Mouse (Mus musculus): Measurements from ENCODE around the gene Col4a3bp.

The Col4a3bp gene

DNA sequence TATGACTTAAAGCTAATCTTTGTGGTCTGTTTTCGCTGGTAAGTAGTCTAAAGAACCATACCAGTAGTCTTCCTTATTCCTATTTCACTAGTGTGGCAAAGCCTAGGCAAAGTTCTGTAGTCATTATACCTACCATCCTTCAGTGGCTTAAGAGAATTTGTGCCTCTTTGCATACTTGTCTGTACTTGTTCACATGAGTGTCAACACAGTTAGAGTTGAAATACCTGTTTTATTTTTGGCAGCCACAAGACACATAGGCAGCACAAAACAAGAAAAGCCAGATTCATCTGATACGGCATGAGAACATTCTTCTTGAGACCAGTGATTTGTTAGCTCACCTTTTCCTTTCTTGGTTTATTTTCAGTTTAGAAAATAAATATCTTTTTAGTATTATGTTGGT, 31.8 kb downstream of the Col4a3bp start:
- TF ChIP-seq GATA4 (IDR thresholded peaks at IDR 0.05; ENCODE audit: insufficient replicate concordance, low read length), result no peak

DNA sequence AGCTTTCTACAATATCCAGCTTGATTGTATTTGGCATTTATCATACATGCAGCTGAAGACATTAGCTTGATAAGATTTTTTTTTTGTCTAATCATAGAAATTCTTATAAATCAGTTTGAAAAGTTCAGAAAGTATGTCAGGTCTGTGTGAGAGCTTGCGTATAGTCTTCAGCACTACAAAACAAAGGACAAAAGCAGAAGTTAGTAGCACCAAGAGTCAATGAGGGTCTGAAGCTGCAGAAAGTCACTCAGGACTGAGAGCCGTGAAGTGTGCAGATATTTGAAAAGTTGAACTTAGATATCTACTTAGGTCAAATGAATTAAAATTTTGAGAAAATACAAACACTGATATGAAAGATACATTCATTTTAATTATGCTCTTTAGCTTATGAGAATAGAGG, 36.7 kb downstream of the Col4a3bp start:
- no peak for TF ChIP-seq GATA4 (IDR thresholded peaks at IDR 0.05; ENCODE audit: insufficient replicate concordance, low read length)

DNA sequence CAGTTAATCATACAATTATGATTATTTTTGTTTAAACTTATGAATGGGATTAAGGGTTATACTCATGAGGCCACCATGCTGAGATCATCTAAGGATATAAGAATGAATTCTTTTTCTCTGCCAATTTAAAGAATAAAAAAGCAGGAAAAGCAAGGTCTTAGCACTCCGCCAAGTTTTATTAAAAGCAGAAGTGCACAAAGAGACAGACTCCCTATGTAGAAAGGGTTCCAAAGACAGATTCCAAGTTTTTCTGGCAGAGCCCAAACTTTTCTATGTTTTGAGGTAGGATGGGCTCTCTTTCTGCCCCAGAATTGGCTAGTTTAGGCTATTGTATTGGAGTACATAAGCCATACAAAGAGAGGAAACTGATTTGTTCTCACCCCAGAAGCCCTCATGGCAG, 37.6 kb downstream of the Col4a3bp start:
- no peak for TF ChIP-seq GATA4 (IDR thresholded peaks at IDR 0.05; ENCODE audit: insufficient replicate concordance, low read length)

DNA sequence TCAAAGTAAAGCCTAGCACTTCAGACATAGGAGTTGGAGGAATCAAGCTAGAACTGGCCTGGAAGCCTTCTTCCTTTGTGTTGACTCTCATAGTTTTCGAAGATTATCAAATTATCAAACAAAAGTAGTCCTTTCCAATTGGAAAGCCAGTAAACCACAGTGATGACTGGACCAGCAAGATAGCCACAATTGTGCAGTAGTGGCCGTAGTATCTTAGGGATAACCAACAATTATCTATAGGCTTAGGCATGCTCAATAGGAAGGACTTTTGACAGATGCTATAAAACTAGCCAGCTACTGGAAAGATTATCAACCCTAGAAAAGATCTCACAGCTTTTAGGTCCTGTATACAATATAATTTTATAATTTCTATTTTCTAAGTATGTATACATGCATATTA, 41.8 kb downstream of the Col4a3bp start:
- TF ChIP-seq GATA4 (IDR thresholded peaks at IDR 0.05; ENCODE audit: insufficient replicate concordance, low read length), result no peak

DNA sequence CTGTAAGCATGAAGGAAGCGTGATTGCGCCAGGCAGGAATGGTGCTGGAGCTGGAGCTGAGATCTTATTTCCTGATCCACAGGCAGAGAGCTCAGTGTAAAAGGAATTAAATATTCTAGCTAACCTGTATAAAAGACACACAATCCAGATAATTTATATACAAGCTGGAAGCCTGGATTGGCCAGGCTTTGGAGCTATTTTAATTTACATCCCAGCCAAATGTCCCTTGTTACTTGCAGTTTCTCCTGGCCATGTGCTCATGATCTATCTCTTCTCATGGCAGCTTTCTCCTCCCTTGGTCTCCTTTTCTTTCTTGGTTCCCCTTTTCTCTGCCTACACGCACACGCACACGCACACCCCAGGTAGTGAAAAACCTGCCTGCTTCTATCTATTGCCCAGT, 44.1 kb downstream of the Col4a3bp start:
- TF ChIP-seq GATA4 (IDR thresholded peaks at IDR 0.05; ENCODE audit: insufficient replicate concordance, low read length), result no peak

DNA sequence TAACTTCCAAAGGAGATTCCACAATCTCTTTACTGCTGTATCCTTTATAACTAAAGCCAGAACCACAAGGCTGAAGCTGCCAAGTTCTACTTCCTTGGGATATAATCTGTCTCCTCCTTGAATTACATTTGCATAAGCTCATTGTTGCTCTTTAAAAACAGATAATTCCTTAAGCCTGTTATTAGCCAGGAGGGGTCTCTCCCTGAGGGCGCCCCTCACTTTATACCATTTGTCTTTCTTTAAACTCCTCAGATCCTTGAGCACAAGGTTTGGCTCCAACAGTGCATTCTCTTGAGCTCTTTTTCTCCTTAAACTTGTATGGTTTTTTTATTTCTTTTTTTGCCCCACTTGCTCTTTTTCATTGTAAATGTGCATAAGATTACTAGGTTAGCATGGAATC, 46.2 kb downstream of the Col4a3bp start:
- TF ChIP-seq GATA4 (IDR thresholded peaks at IDR 0.05; ENCODE audit: insufficient replicate concordance, low read length), result no peak

DNA sequence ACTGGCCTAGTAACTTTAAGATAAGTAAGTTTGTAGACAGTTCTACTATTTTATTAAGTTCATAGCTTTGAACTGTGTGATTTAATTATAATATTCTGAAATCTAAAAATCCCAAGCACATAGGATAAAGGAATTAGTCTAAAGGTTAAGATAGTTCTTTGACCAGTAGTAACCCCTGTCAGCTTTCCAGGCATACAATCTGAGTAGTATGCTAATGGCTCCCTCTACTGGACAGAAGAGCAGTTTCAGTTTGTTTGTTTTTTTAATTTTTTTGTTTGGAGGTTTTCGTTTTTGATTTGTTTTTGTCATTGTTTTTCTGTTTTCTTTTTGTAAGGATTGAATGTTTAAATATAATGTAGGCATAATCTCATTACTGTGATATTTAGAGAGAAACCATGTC, 51.2 kb downstream of the Col4a3bp start:
- no peak for TF ChIP-seq GATA4 (IDR thresholded peaks at IDR 0.05; ENCODE audit: insufficient replicate concordance, low read length)

DNA sequence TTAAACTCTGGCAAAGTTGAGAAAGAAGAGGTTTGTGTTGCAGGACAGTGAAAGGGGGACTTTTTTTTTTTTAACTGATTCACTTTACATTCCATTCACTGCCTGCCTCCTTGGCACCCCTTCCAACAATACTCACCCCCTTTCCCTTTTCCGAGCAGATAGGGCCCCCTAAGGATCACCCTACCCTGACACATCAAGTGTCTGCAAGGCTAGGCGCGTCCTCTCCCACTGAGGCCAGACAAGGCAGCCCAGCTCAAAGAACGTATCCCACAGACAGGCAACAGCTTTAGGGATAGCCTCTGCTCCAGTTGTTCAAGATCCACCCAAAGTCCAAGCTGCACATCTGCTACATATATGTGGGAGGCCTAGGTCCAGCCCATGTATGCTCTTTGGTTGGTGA, 51.7 kb downstream of the Col4a3bp start:
- no peak for TF ChIP-seq GATA4 (IDR thresholded peaks at IDR 0.05; ENCODE audit: insufficient replicate concordance, low read length)

DNA sequence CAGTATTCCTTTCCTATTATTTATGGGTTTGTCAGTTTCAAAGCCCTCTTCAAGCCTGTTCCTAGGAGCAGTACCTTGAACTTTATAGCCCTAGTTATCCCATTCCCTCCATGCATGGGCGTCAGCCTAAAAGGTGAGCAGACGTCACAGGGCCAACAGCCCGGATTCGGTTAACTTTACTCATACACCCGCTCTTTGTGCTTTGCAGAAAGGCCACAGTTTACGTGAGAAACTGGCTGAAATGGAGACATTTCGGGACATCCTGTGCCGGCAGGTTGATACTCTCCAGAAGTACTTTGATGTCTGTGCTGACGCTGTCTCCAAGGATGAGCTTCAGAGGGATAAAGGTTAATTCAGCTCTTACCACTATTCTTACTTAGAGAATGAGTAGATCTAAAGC, 56.8 kb downstream of the Col4a3bp start:
- TF ChIP-seq GATA4 (IDR thresholded peaks at IDR 0.05; ENCODE audit: insufficient replicate concordance, low read length), result no peak

DNA sequence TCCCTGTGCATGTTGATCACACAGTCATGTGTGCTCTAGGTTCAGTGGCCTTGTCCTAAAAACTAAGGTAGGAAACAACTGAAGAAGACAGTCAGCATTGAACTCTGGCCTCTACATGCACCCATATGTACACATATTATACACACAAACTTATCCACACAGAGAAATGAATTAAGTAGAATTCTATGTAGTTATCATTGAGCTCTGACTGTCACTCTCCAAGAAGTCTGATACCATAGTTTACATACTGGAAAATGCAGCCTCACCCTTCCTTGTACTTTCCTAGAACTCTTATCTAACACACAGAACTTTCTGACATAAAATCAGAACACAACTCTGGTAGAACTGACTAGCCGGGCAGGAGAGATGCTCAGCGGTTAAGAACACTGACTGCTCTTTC, 61.8 kb downstream of the Col4a3bp start:
- no peak for TF ChIP-seq GATA4 (IDR thresholded peaks at IDR 0.05; ENCODE audit: insufficient replicate concordance, low read length)

DNA sequence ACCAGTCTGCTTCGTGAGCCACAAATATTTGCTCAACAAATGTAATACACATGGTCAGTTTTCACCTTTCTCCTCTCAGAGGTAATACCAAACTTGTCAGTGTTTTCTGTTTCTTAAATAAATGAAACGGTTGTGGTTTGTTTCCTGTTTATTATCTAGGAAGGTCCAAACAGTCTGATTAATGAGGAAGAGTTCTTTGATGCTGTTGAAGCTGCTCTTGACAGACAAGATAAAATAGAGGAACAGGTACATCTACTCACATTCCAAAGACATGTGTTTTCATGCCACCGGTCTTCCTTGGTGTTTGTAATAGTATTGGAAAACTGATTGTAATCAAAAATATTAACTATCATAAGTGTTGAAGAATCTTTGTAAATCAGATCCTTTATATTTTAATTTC, 72.2 kb downstream of the Col4a3bp start:
- TF ChIP-seq GATA4 (IDR thresholded peaks at IDR 0.05; ENCODE audit: insufficient replicate concordance, low read length), result no peak

DNA sequence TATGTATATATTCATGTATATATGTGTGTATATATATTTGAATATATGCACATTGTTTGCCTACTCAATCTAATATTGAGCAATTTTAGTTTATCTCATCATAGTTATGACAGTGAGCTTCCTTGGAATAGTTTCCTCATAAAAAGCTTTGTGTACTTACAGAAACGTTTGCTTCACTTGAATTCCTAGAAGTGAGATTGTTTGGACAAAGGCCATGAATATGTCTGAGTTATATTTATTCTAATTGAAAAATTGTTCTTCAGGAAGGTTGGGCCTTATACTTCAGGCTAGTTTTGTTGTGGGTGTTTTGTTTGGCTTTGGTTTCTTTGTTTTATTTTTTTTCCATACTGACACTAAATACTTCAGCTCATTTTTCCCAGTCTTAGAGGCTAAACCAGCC, 78.5 kb downstream of the Col4a3bp start:
- TF ChIP-seq GATA4 (IDR thresholded peaks at IDR 0.05; ENCODE audit: insufficient replicate concordance, low read length), result no peak

DNA sequence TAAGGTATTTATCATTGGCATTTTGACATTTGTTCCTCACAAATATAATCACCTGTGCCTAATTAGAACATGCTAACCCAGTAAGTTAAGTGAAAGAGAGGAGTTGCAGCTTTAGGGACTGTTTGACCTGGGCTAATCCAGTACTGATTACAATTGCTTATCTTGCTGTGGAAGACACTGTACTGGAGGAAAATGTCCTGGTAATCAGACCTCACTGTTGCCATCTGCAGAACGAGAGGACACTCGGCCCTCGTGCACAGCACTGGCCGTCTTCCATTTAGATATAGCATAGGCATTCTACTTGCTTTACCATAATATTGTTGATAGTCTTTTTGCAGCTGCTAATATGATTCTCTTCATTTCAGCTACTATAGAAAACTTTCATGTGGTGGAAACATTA, 88.0 kb downstream of the Col4a3bp start:
- no peak for TF ChIP-seq GATA4 (IDR thresholded peaks at IDR 0.05; ENCODE audit: insufficient replicate concordance, low read length)

DNA sequence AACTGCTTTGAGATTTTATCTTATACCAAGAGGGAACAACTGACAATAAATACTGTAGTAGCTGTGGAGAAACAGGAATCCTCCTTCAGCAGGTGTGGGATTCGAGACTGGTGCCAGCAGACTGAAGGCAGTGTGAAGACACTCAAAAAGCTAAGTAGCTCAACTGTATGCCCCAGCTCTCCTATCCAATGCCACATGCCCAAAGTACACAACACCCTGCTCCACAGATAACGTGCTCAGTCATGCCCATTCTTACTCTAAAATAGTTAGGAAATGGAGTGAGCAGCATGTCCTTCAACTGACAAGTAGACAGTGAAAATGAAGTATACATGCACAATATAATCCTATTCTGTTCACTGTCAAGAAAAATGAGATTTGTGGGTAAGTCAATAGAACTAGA, 101.8 kb downstream of the Col4a3bp start:
- no peak for TF ChIP-seq GATA4 (IDR thresholded peaks at IDR 0.05; ENCODE audit: insufficient replicate concordance, low read length)

DNA sequence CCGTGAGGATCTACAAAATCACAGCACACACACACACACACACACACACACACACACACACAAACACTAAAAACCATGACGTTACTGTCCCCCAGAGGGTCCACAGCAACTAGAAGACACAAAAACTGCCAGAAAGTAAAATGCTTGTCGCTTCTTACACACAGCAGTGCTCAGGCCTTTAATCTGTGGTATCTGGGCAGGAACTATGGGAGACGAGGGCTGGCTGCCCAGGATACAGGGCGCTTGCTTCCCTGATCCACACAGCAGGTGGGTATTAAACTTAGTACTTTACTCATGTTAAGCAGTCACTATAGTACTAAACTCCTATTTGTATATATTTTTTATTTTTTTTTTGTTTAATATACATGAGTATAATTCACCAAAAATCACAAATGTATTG, 103.4 kb downstream of the Col4a3bp start:
- no peak for TF ChIP-seq GATA4 (IDR thresholded peaks at IDR 0.05; ENCODE audit: insufficient replicate concordance, low read length)

DNA sequence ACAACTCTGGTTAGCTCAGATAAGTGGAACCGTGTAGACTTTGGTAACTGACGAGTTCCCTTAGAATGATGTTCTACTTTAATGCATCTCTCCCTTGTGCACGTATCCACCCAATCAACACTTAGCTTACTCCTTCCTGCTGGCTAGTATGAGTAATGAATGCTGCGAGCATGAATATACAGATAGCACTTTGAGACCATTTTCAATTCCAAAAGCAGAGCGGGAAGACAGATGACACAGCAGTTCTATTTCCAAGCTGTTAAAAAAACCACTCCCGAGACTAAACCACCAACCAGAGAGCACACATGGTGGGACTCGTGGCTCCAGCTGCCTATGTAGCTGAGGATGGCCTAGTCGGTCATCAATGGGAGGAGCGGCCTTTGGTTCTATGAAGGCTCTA, 110.6 kb downstream of the Col4a3bp start:
- TF ChIP-seq GATA4 (IDR thresholded peaks at IDR 0.05; ENCODE audit: insufficient replicate concordance, low read length), result no peak

DNA sequence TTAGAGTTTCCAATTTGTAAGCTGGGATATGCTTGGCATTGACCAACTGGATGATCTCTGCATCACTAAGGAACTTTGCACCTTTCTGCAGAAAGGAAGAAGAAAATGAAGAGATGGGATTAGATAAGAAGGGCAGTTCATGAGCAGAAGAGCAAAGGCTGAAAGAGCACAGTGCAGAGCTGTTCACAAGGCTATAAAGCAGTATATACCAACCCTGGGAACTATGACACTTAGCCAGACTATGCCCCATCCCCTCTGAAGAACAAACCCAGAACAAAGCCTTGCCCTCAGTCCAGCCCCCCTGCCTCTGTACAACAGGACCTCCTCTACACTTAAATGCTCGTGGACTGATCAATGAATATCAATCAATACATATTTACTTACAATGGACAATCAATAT, 114.3 kb downstream of the Col4a3bp start:
- TF ChIP-seq GATA4 (IDR thresholded peaks at IDR 0.05; ENCODE audit: insufficient replicate concordance, low read length), result no peak

DNA sequence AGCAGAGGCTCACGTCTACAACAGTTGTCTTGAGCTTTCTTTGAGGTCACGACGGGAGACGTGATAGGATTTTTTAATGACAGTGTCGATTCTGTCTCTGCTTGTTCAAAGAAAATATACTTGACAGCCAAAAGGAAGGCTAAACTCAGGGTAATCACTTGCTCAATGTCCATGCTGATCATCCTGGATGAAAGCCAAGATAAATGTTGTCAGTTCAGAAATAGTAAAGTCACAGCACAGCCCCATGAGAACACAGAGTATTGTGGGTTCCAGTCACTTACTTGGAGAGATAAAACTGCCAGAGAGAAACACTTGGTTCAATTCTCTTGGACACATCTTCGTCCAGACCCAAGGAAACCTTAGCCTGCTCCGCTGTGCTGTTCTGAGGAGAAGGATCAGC, 116.5 kb downstream of the Col4a3bp start:
- no peak for TF ChIP-seq GATA4 (IDR thresholded peaks at IDR 0.05; ENCODE audit: insufficient replicate concordance, low read length)

Data from liver, adult (tissue).